Mouse (Mus musculus): ENCODE measurements at regions not wholly inside any gene's neighbourhood (a gene's known extent, or its start where the extent isn't known, plus 50 kb on each side); places are given as distances from the start of the nearest gene placed in this dataset.

GRCm38 (mm10) chr15:56199336-56199735 is 1278.1 kb downstream of the Slc22a22 start:
- TF ChIP-seq CTCF (IDR thresholded peaks at IDR 0.05; ENCODE audit: low read depth, low read length) = no peak
- no peak for TF ChIP-seq POLR2A (IDR thresholded peaks at IDR 0.05; ENCODE audit: insufficient read depth, low read length)
